ENCODE assay signal across 27 mouse cellular contexts in genomic region chr9:102892480-102893355, GRCm38 (mm10). TPM values are rescaled to one million over a fixed set of nuclear protein-coding genes. Genes with fewer than 3 reads are reported as not detected.
DNase-seq lines count a peak whose midpoint lies in the region; ATAC-seq and TF ChIP-seq lines count a peak whose summit lies in the region.
"Had no signal": no experiment of that assay in that cellular context is flagged by ENCODE, and none has a peak within 500 bp of the region (broad histone marks: within the 10 kb centered on the region; RNA-seq: fewer than 3 reads in every experiment).

No protein-coding gene starts in this region.

- peaks cover 39% of the 10 kb centered on the region for H3K36me3 ChIP-seq in lung, embryonic 14.5 days (ENCODE audit: insufficient read depth)
- peaks cover 9% of the 10 kb centered on the region for H3K36me3 ChIP-seq in lung, postnatal 0 days (ENCODE audit: insufficient read depth, low read length)

- TF ChIP-seq POLR2A in lung, adult 2 months (IDR thresholded peaks at IDR 0.05; ENCODE audit: borderline replicate concordance, extremely low read depth, low read depth, low read length): no peak

- TF ChIP-seq EP300 in lung, postnatal 0 days (IDR thresholded peaks at IDR 0.05): 0 out of 2 replicates have a peak, but pooled peaks have one; percentile 35

- peak; percentile 91 for DNase-seq in lung, embryonic 14.5 days
- DNase-seq in lung, adult 2 months: no peak
- DNase-seq in lung, postnatal 0 days (ENCODE audit: low spot score): peak; percentile 77
- DNase-seq in lung, postnatal 4 days: no peak
- peak; percentile 40 for DNase-seq in lung, postnatal 36 days
- no peak for DNase-seq in cerebellum, postnatal 25 days
- DNase-seq: adrenal gland, adult 2 months; adrenal gland, postnatal 14 days; B cell, adult 2 months; cerebellum, adult 11-12 months; cerebellum, adult 8-10 months; cerebellum, postnatal 10 days; gastrocnemius, postnatal 10 days; gastrocnemius, postnatal 36 days; heart, postnatal 10 days; heart, postnatal 36 days had no signal

- TF ChIP-seq CTCF in lung, embryonic 14.5 days (IDR thresholded peaks at IDR 0.05; ENCODE audit: low read depth): no peak
- TF ChIP-seq CTCF in lung, adult 2 months (IDR thresholded peaks at IDR 0.05; ENCODE audit: insufficient read depth, low read length): no peak
- TF ChIP-seq CTCF in lung, postnatal 0 days (IDR thresholded peaks at IDR 0.05): no peak

- H3K27ac ChIP-seq in lung, embryonic 14.5 days (ENCODE audit: low read depth): peak overlapping the region; percentile 92
- H3K27ac ChIP-seq in lung, postnatal 0 days (ENCODE audit: low read length): no peak overlapping the region
- H3K27ac ChIP-seq: forebrain, embryonic 10.5 days; forebrain, embryonic 13.5 days; heart, embryonic 15.5 days; hindbrain, embryonic 10.5 days; hindbrain, embryonic 13.5 days had no signal

- 0 out of 2 replicates have a peak, but pooled peaks cover 3% of the 10 kb centered on the region for H3K4me1 ChIP-seq in lung, embryonic 14.5 days (ENCODE audit: insufficient read depth)
- H3K4me1 ChIP-seq in lung, adult 2 months (ENCODE audit: control insufficient read depth, insufficient read depth, low read length): peaks cover 13% of the 10 kb centered on the region
- H3K4me1 ChIP-seq in lung, postnatal 0 days (ENCODE audit: insufficient read depth, low read depth, low read length): no peaks in the 10 kb centered on the region
- H3K4me1 ChIP-seq: forebrain, embryonic 10.5 days; forebrain, embryonic 13.5 days; hindbrain, embryonic 10.5 days; hindbrain, embryonic 13.5 days had no signal

- H3K27me3 ChIP-seq in lung, embryonic 14.5 days (ENCODE audit: insufficient read depth, low read length): no peaks in the 10 kb centered on the region
- no peaks in the 10 kb centered on the region for H3K27me3 ChIP-seq in lung, postnatal 0 days (replicated peaks; ENCODE audit: insufficient read depth, low read length)
- H3K27me3 ChIP-seq: CH12.LX; forebrain, embryonic 13.5 days; heart, embryonic 12.5 days; heart, embryonic 15.5 days; hindbrain, embryonic 13.5 days; Patski had no signal

- 40% methylated on average over 7 of the region's 7 CpGs for WGBS in lung, embryonic 14.5 days
- WGBS in lung, adult 2 months: 50% methylated on average over 7 of the region's 7 CpGs
- 41% methylated on average over 7 of the region's 7 CpGs for WGBS in lung, postnatal 0 days

- no peak overlapping the region for H3K4me3 ChIP-seq in lung, embryonic 14.5 days (ENCODE audit: low read depth, low read length)
- H3K4me3 ChIP-seq in lung, adult 2 months (replicated peaks; ENCODE audit: extremely low read depth, low read depth, low read length): no peak overlapping the region
- H3K4me3 ChIP-seq in lung, postnatal 0 days (ENCODE audit: low read depth, low read length): no peak overlapping the region
- H3K4me3 ChIP-seq: forebrain, embryonic 10.5 days; forebrain, embryonic 13.5 days; heart, embryonic 12.5 days; heart, embryonic 15.5 days; hindbrain, embryonic 10.5 days; hindbrain, embryonic 13.5 days had no signal

- ATAC-seq in lung, embryonic 14.5 days (ENCODE audit: insufficient read depth): peak; percentile 73
- peak; percentile 70 for ATAC-seq in lung, postnatal 0 days
- ATAC-seq: forebrain, embryonic 13.5 days; forebrain, embryonic 16.5 days; hindbrain, embryonic 16.5 days; Patski had no signal

- H3K9me3 ChIP-seq in lung, embryonic 14.5 days (ENCODE audit: low read depth, low read length): no peaks in the 10 kb centered on the region
- H3K9me3 ChIP-seq in lung, postnatal 0 days (ENCODE audit: low read length): no peaks in the 10 kb centered on the region
- H3K9me3 ChIP-seq: forebrain, embryonic 10.5 days; forebrain, embryonic 13.5 days; G1E; heart, embryonic 12.5 days; heart, embryonic 15.5 days; hindbrain, embryonic 10.5 days; hindbrain, embryonic 13.5 days had no signal

- H3K4me2 ChIP-seq in lung, embryonic 14.5 days: 0 out of 2 replicates have a peak overlapping the region, but pooled peaks have one; percentile 10
- no peak overlapping the region for H3K4me2 ChIP-seq in lung, postnatal 0 days (replicated peaks; ENCODE audit: low read depth, low read length)
- H3K4me2 ChIP-seq: forebrain, embryonic 13.5 days; heart, embryonic 12.5 days; heart, embryonic 15.5 days; hindbrain, embryonic 13.5 days had no signal

- H3K9ac ChIP-seq in lung, embryonic 14.5 days: no peak overlapping the region
- no peak overlapping the region for H3K9ac ChIP-seq in lung, postnatal 0 days (replicated peaks; ENCODE audit: low read depth)
- H3K9ac ChIP-seq: forebrain, embryonic 13.5 days; heart, embryonic 12.5 days; heart, embryonic 15.5 days; hindbrain, embryonic 13.5 days had no signal

RNA-seq across cellular contexts. Expression of gene Ryk, which starts 58.0 kb away (rescaled TPM):
- 33.4 and 35.1 TPM in 2 replicates for polyA plus RNA-seq in lung, embryonic 14.5 days (2014; fragmentation: Nextera tagmentation; extraction: Ambion mirVana)
- 53.1 and 76.1 TPM in 2 replicates for polyA plus RNA-seq in lung, adult 2 months (2012; rRNA removed)
- 23.2 and 23.9 TPM in 2 replicates for polyA plus RNA-seq in lung, postnatal 0 days (2015; fragmentation: Nextera tagmentation; extraction: Ambion mirVana)

Comparison
In these comparisons a context has a peak if more than half of its experiments do, and no peak if none do; other contexts are left out.
1. DNase-seq: peak in lung, embryonic 14.5 days (single experiment), lung, postnatal 0 days (single experiment) and lung, postnatal 36 days (single experiment); none in lung, adult 2 months (single experiment), lung, postnatal 4 days (0 of 2) and cerebellum, postnatal 25 days (0 of 2).